Mouse (Mus musculus): ENCODE results near the gene Usb1.

Gene Usb1

DNA sequence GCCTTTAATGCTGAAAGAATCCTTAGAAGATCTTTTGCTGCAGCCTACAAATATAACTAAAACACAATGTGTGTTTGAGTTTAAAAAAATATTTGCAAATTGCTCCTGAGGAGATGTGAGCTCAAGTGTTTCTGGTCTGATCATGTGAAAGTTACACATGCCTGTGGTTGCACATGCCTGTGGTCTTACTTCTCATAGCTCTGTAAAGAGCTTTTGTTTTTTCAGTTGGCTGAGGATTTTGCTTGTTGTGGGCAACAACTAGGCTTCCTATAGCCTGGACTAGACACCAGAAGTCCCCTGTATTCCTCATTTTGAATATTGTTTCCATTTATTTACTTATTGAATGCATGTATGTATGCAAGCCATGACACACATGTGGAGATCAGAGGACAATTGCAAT lies 4.3 kb downstream of the Usb1 start:
- no peak for DNase-seq (ENCODE audit: low read depth)

DNA sequence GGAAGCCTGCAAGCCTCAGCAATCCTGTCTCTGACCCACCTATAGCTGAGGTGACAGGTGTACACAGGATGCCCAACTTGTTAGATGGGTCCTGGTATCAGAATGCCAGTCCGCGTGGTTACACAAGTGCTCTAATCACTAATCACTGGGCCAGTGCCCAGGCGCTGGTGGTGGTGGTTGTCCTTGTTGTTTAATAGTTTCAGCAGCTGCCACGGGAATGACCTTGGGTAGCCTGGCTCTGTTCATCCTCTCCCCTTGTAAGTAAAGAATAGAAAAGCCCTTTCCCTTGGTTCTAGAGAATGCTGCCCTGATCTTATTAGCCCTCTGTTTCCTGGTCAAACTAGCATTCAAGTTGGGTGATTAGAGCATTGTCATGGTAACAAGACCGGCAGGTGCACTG lies 9.6 kb downstream of the Usb1 start:
- no peak for DNase-seq (ENCODE audit: low read depth)

DNA sequence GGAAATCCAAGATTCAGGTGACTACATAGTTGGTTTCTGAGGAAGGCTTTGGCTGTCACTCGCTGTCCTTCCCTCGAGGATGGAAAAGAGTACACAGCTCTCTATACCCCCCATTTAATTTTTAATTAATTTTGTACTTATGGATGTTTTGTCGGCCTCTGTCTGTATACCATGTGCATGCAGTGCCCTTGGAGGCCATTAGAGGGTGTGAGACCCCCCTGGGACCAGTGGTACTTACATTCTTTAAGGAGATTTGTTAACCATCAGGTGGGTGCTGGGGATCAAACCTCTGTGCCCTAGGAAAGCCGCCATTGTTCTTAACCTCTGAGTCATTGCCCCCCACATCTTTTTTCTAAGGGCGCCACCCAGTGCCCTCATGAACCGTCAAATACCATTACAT lies 12.6 kb downstream of the Usb1 start:
- DNase-seq (ENCODE audit: low read depth), result no peak

DNA sequence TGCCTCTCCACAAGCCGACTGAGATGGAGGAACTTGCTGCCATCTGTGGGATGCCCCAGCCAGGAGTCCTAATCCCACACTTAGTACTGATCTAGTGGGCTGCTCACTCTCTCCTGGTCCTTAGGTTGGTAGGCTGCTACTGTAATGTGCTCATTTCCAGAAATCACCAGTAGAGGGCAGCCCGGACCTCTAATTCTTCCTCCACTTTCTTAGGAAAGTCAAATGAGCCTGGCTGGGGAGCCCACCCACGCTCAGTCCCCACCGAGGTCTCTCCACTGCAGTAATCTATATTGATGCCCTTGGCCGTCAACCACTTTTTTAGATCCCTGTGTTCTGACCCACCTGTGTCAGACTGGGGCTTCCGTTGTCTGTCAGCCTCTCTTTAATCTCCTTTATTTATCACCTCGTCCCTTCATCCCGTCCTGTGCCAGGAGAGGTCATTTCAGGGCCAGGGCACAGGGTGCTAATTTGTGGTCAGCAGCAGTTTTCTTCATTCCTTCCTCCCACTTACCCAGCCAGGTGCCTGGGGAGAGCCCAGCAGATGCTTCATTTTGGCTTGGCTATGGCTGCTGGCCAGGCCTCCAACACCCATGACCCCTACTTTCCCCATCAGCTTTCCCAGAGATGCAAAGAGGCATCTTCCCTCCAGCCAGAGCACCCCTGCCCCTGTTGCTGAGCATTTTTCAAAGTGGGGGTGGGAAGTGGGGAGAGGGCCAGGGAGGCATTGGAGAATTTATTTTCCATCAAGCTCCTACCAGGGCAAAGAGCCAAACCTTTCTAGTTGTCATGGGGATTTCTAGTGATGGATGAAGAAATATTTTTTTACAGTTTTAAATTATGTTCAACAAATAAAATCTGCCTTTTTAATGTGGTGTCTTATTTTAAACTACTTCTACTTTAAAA lies 14.8 kb downstream of the Usb1 start:
- no peak for DNase-seq (ENCODE audit: low read depth)

DNA sequence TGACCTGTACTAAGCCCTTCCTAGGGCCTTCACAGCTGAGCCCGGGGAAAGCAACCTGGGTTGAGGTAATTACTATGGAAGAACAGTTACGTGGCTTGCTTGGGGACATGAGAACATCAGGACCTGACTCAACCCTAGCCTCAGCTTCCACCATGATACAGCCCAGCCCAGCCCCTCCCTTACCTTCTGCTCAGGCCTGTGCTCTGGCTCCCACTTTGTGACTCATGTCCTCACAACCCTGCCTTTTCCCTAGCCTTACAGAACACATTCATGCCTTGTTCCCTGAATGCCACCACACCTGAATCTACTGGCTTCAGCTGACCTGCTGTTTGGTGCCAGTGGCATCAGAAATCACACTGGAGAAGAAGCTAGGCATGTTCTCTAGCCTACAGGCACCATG lies 16.3 kb downstream of the Usb1 start:
- no peak for DNase-seq (ENCODE audit: low read depth)

DNA sequence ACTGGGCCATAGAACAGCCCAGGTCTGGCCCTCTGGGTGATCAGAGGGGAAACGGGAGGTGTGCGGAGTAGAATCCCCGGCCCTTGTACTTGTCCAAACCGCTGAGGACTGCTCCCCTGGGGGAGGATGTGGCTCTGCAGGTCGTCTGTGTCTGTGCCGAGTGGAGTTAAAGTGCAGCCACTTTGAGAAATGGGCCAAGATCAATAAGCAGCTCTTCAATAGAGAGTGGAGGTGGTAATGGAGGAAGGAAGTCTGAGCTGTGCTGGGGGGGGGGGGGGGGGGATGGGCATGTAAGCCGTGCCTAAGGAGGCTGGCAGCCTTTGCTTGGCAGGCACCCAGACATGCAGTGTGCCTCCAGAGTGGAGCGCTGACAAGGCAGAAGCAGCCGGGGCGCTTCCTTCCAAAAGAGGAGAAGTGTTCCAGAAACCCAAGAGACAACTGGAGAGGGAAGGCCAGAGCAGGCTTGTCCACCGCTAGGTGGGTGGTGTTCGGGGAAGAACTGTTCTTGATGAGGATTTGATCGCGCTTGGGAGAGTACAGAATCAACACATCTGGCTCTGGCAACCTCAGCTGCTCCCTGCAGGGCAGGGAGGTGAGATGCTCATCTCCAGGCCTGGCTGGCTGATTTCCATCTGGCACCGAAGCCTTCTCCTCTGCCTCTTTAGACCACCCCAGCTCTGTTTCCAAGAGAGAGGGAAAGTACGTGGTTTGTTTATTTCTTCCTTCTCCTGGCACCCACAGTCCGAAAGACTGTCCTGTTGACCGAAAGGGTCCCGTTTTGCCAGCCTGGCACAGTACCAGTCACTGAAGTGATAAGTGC lies 16.9 kb downstream of the Usb1 start:
- no peak for DNase-seq (ENCODE audit: low read depth)

DNA sequence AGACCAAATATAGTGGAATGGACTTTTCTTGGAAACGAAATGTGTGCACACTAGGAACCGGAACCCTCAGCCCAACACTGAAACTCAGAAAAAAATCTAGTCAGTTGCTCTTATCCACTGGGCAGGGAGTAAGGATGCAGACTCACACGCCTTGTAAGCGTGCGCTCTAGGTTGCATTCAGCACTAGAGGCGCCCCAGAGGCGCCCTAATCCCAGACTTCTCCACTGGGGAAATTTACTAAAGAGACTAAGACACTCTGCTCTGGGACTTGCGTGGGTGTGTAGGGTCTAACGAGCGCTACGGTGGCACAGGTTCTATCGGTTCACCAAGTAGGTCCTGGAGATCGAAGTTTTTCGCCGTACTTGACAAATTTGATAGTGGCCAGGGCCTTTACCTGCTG lies 19.4 kb downstream of the Usb1 start:
- no peak for DNase-seq (ENCODE audit: low read depth)

DNA sequence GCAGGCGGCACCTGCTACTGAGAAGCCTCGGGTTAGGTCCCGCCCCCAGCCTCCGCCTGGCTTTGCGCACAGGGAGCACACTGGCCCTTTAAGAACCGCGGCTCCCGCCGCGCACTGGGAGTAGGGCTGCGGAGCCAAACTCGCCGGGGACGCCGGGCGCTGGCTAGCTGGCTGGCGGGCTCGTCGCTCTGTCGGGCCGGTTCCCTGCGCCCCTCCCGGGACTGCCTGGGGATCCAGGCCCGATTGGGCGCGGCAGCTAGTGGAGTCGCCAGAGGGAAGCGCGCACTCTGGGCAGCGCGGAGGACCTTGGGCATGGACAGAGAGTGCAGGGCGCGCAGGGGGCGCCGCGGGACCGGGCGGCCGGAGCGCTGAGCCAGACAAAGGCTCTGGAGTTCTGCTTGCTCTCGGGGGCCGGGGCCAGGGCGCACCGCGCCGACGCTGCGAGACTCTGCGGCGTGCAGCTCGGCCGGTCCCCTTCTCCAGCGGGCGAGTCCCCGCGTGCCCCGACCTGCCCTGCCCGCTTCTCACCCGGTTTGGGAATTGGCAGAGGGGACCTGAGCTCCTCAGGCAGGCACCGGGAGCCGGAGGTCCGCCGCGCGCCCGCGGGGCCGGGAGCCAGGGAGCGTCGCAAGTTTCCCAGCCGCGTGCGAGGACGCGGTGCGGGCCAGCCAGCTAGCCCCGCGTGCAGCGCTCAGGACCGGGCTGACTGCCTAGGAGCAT lies 20.2 kb downstream of the Usb1 start, which contains the start of gene Mmp15:
Gene Mmp15, plus strand, starts transcription at position 118 of the 720 bp plus-strand sequence.
- DNase-seq (ENCODE audit: low read depth), result no peak

DNA sequence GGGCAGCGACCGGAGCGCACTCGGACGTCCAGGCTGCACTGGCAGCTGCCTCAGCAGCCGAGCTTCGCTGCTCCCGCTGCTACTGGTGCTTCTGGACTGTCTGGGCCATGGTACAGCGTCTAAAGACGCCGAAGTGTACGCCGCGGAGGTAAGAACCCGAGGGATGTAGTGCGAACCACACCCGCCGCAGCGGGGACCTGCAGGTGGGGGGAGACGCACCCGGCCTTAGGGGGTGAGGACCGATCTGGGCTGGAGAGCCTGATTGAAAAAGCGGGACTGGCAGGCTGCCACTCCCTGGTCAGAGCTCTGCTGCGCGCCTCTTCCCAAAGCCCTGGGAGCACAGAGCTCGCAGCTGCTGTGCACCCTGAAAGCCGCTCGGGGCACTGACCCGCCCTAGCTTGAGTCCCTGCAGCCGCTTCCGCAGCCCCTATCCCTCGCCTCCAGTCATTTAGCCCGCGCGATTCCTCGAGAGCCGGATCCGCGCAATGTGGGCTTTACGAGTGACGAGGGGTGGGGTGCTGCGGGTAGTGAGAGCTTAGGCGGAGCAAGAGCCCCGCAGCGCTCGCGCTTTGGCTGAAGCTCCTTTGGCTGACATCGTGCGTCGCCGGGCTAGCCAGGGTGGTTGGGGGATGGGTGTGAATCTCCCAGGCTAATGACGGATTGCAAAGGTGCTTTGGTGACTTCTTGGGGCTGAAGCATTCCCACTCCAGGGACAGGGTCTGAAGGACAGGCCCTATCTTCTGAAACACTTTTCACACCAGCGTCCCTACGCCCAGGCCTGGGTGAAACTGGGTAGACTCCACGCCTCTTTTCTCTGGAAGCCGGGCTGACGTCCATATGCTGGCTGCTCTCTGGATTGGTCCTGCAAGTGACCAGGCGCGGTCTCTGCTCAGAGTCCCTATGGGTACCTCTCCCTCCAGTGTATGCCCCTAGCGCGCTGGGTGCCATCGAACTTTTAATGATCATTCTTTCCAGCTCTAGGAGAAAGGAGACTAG lies 21.1 kb downstream of the Usb1 start:
- no peak for DNase-seq (ENCODE audit: low read depth)

DNA sequence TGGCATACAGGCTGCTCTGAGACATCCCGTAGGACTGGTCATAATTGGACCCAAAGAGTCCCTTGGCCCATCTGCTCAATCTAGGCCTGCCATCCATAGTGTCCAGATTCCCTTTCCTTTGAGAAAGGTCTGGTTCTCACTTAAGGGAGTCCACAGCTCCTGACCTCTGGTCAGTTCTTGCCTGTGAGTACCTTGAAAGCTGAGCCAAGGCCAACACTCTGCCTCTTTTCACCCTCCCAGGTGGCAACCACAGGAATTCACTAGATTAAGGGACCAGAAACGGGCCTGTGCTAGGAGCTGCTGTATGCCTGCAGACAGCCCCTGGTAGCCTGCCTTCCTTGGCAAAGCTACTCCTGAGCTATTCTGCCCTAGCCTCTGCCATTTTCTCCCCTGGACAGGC lies 22.5 kb downstream of the Usb1 start:
- DNase-seq (ENCODE audit: low read depth), result no peak

DNA sequence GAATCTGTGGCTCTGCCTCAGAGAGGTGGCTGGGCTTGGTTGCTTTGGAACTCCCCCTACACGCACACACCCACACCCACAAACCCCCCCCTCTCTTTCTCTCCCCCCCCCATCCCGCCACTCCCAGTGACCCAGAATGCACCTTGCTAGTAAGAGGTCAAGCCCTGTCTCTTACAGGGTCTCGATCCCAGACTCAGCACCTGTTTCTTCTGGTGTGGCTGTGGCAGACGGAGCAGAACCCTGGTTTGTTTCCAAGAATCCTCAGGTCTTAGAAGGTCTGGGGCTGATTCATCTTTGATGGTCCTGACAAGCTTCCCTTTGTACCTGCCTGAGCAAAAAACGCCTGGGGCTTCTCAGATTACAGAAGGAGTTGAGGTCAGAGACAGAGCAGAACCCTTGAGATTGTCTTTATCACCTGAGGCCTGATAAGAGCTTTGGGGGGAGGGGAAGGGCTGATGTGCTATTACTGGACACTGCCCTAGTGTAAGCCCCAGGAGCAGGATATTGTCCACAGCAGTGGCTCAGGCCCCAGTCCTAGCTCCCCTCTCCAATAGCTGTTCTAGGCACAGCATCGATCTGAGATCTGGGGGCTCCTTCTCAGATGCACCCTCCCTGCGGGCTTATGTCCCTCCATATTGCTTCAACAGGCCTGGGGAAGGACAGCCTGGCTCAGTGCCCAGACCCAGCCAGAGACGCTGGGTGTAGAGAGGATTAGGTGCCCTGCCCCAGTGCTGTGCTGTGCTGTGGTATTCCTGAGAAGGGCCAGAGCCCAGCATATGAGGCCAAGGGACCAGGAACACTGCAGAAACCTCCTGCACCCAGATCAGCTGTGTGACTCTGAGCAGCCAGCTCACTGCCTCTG lies 26.7 kb downstream of the Usb1 start:
- DNase-seq (ENCODE audit: low read depth), result no peak

DNA sequence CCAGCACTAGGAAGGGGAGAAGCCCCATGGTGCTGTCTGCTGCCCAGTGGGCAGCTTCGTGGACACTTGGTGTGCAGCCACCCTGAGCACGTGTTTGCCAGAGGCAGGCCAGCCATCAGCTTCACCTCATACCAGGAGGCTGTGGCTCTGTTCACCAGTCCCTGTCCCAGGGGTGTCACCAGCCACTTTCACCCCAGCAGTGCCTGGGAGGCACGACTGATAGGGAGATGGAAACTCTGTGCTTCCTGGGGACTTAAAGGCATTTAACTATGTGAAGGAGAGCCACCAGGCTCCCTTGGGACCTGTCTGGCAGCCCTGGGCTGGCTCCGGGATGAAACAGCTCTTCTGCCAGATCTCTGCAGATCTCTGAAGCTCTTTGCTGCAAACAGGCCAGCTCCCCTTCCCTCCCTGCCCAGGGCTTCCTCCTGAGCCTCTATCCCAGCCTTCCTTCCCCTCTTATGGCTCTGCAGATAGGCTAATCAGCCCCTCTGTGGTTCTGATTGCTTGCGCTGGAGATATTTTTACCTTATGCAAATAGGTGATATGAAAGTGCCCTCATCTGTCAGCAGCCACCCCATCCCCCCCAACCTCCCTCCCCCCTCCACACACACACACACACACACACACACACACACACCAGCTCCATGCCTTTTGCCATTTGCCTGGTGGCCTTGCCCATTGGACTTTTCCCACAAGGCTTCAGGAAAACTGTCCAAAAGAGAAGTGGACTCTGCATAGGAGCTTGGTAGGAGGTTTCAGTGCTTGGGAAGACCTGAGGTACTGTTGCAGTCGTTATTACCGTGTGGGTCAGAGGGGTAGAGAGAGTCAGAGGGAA lies 28.3 kb downstream of the Usb1 start:
- no peak for DNase-seq (ENCODE audit: low read depth)

DNA sequence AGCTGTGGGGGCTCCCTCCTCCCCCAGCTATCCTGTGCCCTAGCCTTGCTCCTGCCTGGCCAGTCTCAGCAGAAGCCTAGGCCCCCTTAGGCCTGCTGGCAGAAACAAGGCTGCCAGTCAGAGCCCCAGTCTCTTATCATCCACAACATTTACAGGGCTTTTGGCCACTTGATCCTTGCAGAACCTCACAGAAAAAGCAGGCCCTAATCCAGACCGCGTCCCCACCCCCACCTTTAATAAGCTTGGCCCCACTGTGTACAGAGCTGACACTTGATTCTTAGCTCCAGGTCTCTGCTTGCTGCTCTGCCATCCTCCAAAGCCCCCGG lies 28.9 kb downstream of the Usb1 start:
- DNase-seq (ENCODE audit: low read depth), result no peak

DNA sequence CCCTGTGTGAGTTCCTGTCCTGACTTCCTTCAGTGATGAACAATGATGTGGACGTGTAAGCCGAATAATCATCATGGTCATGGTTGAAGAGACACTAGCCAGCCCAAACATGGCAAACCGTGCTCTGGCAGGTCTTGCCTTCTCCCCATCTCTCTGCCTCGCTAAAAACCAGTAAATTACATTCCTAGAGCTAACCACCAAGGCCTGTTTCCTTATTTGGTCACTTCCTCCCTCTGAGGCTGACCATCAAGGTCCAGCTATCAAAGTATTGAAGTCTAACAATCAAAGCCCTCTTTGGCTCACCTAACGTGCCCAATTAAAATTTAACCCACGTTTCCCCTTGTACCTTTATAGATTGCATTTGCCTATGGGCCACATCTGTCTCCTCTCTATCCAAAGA lies 30.2 kb downstream of the Usb1 start:
- DNase-seq (ENCODE audit: low read depth), result no peak

DNA sequence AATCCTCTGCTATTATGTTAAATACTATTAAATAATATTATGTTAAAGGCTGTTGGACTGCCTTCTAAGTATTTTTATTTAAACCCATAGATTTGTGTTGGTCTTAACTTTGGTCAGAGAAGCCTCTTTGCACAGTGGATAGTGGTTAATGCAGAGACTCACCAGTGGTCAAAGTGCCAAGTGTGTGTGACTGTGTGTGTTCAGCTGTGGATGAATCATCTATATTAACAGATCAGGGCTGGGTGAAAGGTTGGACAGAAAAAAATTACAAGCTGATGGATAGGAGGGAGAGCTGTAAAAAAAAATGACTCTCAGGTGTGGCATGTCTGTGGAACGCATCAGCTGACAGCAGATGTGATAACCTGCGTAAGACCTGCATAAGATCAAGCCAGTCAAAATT lies 31.8 kb downstream of the Usb1 start:
- no peak for DNase-seq (ENCODE audit: low read depth)

DNA sequence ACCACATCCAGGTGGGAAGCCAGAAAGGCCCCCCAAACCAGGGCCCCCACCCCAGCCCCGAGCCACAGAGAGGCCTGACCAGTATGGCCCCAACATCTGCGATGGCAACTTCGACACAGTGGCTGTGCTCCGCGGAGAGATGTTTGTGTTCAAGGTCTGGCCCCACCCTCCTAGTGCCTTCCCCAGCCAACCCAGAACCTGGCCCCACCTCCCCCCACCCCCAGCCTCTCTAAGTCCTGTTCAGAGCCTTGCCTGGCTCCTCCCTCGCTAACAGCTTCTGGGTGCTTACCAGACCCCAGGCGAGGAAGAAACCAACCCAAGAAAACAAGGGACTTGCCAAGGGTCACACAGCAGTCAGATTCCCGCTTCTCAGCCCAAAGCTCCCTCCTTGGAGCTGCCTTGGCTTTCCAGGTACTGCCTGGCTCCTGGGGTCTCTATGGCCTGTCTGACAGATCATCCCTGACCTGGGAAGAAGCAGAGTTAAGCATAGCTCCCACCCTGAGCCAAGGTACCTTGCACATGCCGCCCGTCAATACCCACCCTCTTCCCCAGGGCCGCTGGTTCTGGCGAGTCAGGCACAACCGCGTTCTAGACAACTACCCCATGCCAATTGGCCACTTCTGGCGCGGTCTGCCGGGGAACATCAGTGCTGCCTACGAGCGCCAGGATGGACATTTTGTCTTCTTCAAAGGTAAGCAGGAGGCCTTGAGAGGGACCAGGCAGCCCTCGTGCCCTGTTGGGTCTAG lies 37.7 kb downstream of the Usb1 start:
- no peak for DNase-seq (ENCODE audit: low read depth)

DNA sequence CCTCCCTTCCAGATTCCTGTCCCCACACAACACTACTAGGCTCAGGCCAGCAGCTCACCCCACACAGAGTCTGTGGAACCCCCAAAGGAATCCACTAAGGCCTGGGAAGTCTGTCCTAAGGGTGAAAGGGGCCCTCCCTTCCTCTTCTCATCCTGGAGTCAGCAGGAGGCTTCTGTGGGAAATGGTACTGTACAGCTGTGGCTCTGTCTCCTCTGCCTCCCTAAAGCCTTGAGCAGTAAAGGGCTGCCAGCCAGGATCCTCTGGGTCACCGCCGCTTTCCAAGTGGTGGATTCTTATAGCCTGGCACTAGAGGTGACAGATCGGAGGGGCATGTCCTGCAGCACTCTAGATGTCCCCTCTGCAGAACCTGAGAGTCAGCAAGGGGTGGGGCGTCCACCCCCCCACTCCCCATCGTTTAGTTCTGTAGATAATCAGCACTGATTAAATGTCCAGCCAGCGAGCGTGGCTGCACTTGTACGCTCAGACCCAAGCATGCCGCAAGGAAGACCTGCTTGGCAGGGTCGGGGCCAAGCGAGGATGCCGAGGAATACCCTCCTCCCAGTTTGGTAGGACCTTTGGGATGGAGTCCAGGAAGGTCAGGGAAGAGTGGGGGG lies 41.4 kb downstream of the Usb1 start:
- no peak for DNase-seq (ENCODE audit: low read depth)

DNA sequence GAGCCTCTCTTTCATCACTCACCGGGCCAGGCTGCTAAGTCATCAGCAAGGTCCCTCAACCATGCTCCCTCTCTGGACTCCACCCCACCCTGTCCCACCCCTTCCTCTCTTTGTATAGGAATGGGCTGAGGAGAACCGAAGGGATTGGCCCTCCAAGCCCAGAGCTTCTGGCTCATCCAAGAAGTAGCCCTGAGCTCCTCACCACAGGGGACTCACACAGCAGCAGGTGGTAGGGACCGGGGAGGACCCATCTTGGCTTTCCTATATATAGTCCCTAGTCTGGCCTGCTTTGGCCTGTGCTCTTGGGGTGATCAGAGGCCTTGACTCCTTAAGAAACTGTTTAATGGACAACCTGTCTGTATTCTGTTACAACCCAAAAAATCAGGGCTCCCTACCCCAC lies 42.3 kb downstream of the Usb1 start:
- no peak for DNase-seq (ENCODE audit: low read depth)

Data from c-Kit-positive CD71-positive TER-119-negative erythroid progenitor cells, embryonic 14.5 days (primary cell).